Mouse (Mus musculus) neural tube, embryonic 13.5 days (tissue): ENCODE results near the gene Tln1. TPM values are rescaled to one million over a fixed set of nuclear protein-coding genes. Genes with fewer than 3 reads are reported as not detected.
"Not testable (repeated sequence)": the region's sequence is repeated elsewhere in the genome, so short reads cannot be mapped to it uniquely, and the experiment has no call there.

Experiments
- ATAC-seq: fragments of 200-750 bp; cut with Nextera tagmentation; 2 replicates; pipeline ENCODE4 v1.8.0; 2017; ENCODE audit warnings: low read depth, mild to moderate bottlenecking, moderate TSS enrichment, moderate library complexity
- H3K27ac ChIP-seq: fragments of 300-500 bp; sonication (generic); replicated peaks from 2 replicates; pipeline ENCODE4 v1.5.1; 2015; ENCODE audit warnings: moderate library complexity, mild to moderate bottlenecking, inconsistent platforms
- H3K27me3 ChIP-seq: fragments of 300-500 bp; sonication (generic); 2 replicates; pipeline ENCODE4 v1.6.1; 2015; ENCODE audit warnings: mild to moderate bottlenecking, inconsistent platforms
- H3K36me3 ChIP-seq: fragments of 300-500 bp; sonication (generic); 2 replicates; pipeline ENCODE4 v1.6.1; 2015; ENCODE audit warnings: mild to moderate bottlenecking, inconsistent platforms
- H3K4me1 ChIP-seq: fragments of 300-500 bp; sonication (generic); replicated peaks from 2 replicates; pipeline ENCODE4 v1.6.1; 2015; ENCODE audit warnings: inconsistent platforms
- H3K4me2 ChIP-seq: fragments of 300-500 bp; sonication (generic); 2 replicates; pipeline ENCODE4 v1.6.1; 2015; ENCODE audit warnings: inconsistent platforms, mild to moderate bottlenecking, moderate library complexity
- H3K4me3 ChIP-seq: fragments of 300-500 bp; sonication (generic); 2 replicates; pipeline ENCODE4 v1.5.1; 2015; ENCODE audit warnings: mild to moderate bottlenecking, inconsistent platforms
- H3K9ac ChIP-seq: fragments of 300-500 bp; sonication (generic); 2 replicates; pipeline ENCODE4 v1.6.1; 2015; ENCODE audit warnings: moderate library complexity, mild to moderate bottlenecking, inconsistent platforms
- H3K9me3 ChIP-seq: fragments of 300-500 bp; sonication (generic); 2 replicates; pipeline ENCODE4 v1.6.1; 2016; ENCODE audit warnings: inconsistent platforms
- WGBS: fragments of 180-500 bp; shearing (Covaris S2); methylation state at CpG from one replicate; pipeline ENCODE4 v1.1.7; 2015; 5-methylcytosine and 5-hydroxymethylcytosine counted together
- polyA plus RNA-seq: library from polyadenylated mRNA; unstranded; fragments of >200 nt; fragmentation: Nextera tagmentation; extraction: Ambion mirVana; gene quantifications from 2 replicates; pipeline ENCODE4 v1.2.1, GENCODE M21; 2015

Gene Tln1
- polyA plus RNA-seq: 64.4 and 69.6 TPM in 2 replicates

DNA sequence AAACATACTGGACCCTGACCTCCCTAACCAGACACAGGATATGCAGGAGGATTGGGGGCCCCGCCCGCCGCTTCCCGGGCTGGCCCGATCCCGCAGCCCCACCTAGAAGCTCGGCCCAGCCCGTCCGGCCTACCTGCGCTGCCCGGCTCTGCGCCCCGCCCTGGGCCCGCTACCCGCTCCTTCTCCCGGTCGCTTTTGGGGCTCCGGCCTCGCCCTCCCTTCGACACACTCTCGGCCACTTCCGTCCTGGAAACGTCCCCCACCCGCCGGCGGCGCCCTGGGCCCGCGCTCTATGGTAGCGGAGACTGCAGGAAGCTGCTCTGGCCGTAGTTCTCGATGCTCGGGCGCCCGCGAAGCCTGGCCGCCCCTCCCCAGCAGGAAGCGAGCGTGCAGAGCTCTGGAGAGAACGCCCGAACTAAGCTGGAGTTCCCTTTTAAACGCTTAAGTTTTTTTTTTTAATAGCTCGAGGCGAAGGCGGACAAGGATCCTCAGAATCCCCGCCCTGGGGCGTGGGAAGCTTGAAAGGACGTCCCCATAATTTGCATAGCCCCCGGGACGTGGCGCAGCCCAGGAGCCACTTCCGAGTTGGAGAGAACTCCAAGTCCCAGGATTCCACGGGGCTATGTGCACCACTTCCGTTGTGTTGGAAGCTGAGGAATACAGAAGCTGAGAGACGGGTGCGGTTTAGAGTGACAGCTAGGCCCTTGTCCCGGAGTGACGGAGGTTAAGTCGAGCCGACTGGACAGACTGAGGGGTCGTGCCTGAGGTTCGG, at the start of gene Tln1, which contains the start of gene Creb3:
Gene Tln1, minus strand, starts transcription at position 695 of the 772 bp plus-strand sequence.
Gene Creb3, plus strand, starts transcription at position 336 of the 772 bp plus-strand sequence.
- H3K27me3 ChIP-seq: no peaks in the 10 kb centered on the region
- H3K4me1 ChIP-seq: peaks cover 59% of the 10 kb centered on the region
- peak within 1 kb of the TSS; percentile 94 for H3K9ac ChIP-seq
- H3K27ac ChIP-seq: peak within 1 kb of the TSS; percentile 98
- no peaks in the 10 kb centered on the region for H3K9me3 ChIP-seq
- peaks cover 31% of the 10 kb centered on the region for H3K36me3 ChIP-seq
- peak within 1 kb of the TSS; percentile 84 for H3K4me3 ChIP-seq
- under 1% methylated on average over 62 of the region's 62 CpGs for WGBS
- H3K4me2 ChIP-seq: peak within 1 kb of the TSS; percentile 91
- peak; percentile 96 for ATAC-seq

GRCm38 (mm10) chr4:43604751-43605685, 42.5 kb upstream of the Tln1 start:
- no peaks in the 10 kb centered on the region; the same call in 1 of the 2 replicates for H3K27me3 ChIP-seq
- H3K9me3 ChIP-seq: no peaks in the 10 kb centered on the region
- no peak overlapping the region for H3K4me2 ChIP-seq
- ATAC-seq: no peak
- no peak overlapping the region for H3K27ac ChIP-seq
- no peak overlapping the region for H3K9ac ChIP-seq
- 79% methylated on average over 9 of the region's 9 CpGs for WGBS
- H3K4me1 ChIP-seq: no peaks in the 10 kb centered on the region
- no peak overlapping the region for H3K4me3 ChIP-seq
- H3K36me3 ChIP-seq: no peaks in the 10 kb centered on the region

DNA sequence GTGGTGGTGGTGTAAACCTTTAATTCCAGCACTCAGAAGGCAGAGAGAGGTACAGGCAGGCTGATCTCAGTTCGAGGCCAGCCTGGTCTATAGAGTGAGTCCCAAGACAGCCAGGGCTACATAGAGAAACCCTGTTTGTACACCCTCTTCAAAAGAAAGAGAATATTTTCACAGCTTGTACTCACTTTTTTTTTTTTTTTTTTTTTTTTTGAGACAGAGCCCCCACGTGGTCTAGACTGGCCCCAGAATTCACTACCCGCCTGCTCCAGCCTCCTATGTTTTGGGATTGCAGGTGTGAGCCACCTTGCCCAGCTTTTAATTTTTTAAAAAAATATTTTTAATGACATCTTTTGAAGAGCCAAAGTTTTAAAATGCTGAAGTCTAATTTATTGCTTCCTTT, 41.6 kb upstream of the Tln1 start:
- ATAC-seq: no peak
- no peak overlapping the region for H3K9ac ChIP-seq
- H3K4me1 ChIP-seq: no peaks in the 10 kb centered on the region
- no peak overlapping the region for H3K4me2 ChIP-seq
- no peak overlapping the region for H3K4me3 ChIP-seq
- no peaks in the 10 kb centered on the region for H3K36me3 ChIP-seq
- no peak overlapping the region for H3K27ac ChIP-seq
- H3K27me3 ChIP-seq: no peaks in the 10 kb centered on the region; the same call in 1 of the 2 replicates
- no peaks in the 10 kb centered on the region for H3K9me3 ChIP-seq
- 65% methylated on average over 3 of the region's 3 CpGs for WGBS

- WGBS: 83% methylated on average over 9 of the region's 9 CpGs
- no peak overlapping the region for H3K27ac ChIP-seq
- H3K4me3 ChIP-seq: no peak overlapping the region
- H3K36me3 ChIP-seq: no peaks in the 10 kb centered on the region
- no peaks in the 10 kb centered on the region for H3K9me3 ChIP-seq
- H3K27me3 ChIP-seq: no peaks in the 10 kb centered on the region; the same call in 1 of the 2 replicates
- H3K4me2 ChIP-seq: no peak overlapping the region
- no peak for ATAC-seq
- H3K4me1 ChIP-seq: no peaks in the 10 kb centered on the region
- H3K9ac ChIP-seq: no peak overlapping the region
Measured at GRCm38 (mm10) chr4:43600195-43600934, 37.9 kb upstream of the Tln1 start.

GRCm38 (mm10) chr4:43598650-43599380, 36.3 kb upstream of the Tln1 start:
- Histone ChIP-seq H3K27me3 (no peaks in the 10 kb centered on the region; the same call in 1 of the 2 replicates), H3K4me2 (no peak overlapping the region), H3K36me3 (no peaks in the 10 kb centered on the region), H3K4me3 (no peak overlapping the region), H3K9me3 (no peaks in the 10 kb centered on the region), H3K9ac (no peak overlapping the region), H3K4me1 (no peaks in the 10 kb centered on the region), H3K27ac (no peak overlapping the region)
- ATAC-seq: no peak
- WGBS: 84% methylated on average over 7 of the region's 7 CpGs

- Histone ChIP-seq H3K9ac (no peak overlapping the region), H3K4me3 (no peak overlapping the region), H3K27me3 (no peaks in the 10 kb centered on the region; the same call in 1 of the 2 replicates), H3K36me3 (no peaks in the 10 kb centered on the region), H3K9me3 (no peaks in the 10 kb centered on the region), H3K27ac (no peak overlapping the region), H3K4me1 (no peaks in the 10 kb centered on the region), H3K4me2 (no peak overlapping the region)
- ATAC-seq: no peak
- WGBS: 87% methylated on average over 4 of the region's 4 CpGs
Measured at GRCm38 (mm10) chr4:43598200-43598599, 35.7 kb upstream of the Tln1 start.

GRCm38 (mm10) chr4:43596597-43596996, 34.1 kb upstream of the Tln1 start:
- not testable (repeated sequence) for H3K9me3 ChIP-seq, H3K4me1 ChIP-seq, H3K4me3 ChIP-seq, H3K4me2 ChIP-seq, H3K27me3 ChIP-seq, ATAC-seq, H3K27ac ChIP-seq, H3K36me3 ChIP-seq, H3K9ac ChIP-seq
- 84% methylated on average over 2 of the region's 2 CpGs for WGBS

GRCm38 (mm10) chr4:43593453-43593852, 31.0 kb upstream of the Tln1 start:
- no peak overlapping the region for H3K9ac ChIP-seq
- H3K4me3 ChIP-seq: no peak overlapping the region
- no peaks in the 10 kb centered on the region for H3K9me3 ChIP-seq
- WGBS: 65% methylated on average over 3 of the region's 3 CpGs
- no peak overlapping the region for H3K27ac ChIP-seq
- no peak overlapping the region for H3K4me2 ChIP-seq
- ATAC-seq: no peak
- H3K4me1 ChIP-seq: no peaks in the 10 kb centered on the region
- H3K27me3 ChIP-seq: no peaks in the 10 kb centered on the region
- H3K36me3 ChIP-seq: no peaks in the 10 kb centered on the region

- Histone ChIP-seq H3K4me1 (no peaks in the 10 kb centered on the region), H3K27me3 (no peaks in the 10 kb centered on the region)
- 82% methylated on average over 3 of the region's 3 CpGs for WGBS
Measured at GRCm38 (mm10) chr4:43591961-43592360, 29.5 kb upstream of the Tln1 start.

DNA sequence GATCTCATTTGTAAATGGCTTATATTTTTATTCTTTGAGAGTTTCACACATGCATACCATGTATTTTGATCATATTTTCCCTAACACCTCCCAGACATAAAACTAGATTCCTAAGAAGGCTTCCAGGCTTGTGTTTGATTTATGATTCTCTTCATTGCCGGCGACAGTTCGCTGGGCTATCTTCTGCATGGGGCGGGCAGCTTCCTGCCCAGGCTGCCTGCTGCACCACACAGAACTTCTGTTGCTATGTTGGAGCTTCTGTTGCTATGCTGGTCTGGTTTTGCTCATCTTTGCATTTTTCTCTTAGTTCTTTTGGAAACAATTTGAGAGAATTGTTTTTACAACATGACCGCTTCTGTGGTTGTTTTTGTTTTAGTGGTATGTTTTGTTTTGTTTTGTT, 29.1 kb upstream of the Tln1 start:
- no peaks in the 10 kb centered on the region for H3K9me3 ChIP-seq
- no peaks in the 10 kb centered on the region for H3K4me1 ChIP-seq
- H3K27me3 ChIP-seq: no peaks in the 10 kb centered on the region
- ATAC-seq: no peak
- WGBS: 74% methylated on average over 5 of the region's 5 CpGs
- no peak overlapping the region for H3K4me3 ChIP-seq
- H3K4me2 ChIP-seq: no peak overlapping the region
- no peak overlapping the region for H3K9ac ChIP-seq
- H3K27ac ChIP-seq: no peak overlapping the region
- H3K36me3 ChIP-seq: no peaks in the 10 kb centered on the region

More at GRCm38 (mm10) chr4:43591961-43592360, 29.5 kb upstream of the Tln1 start:
- no peaks in the 10 kb centered on the region for H3K9me3 ChIP-seq
- H3K4me3 ChIP-seq: no peak overlapping the region
- no peak overlapping the region for H3K27ac ChIP-seq
- no peak overlapping the region for H3K9ac ChIP-seq
- no peaks in the 10 kb centered on the region for H3K36me3 ChIP-seq
- no peak overlapping the region for H3K4me2 ChIP-seq
- ATAC-seq: no peak

- ATAC-seq: no peak
- Histone ChIP-seq H3K27ac (no peak overlapping the region), H3K36me3 (peaks cover 22% of the 10 kb centered on the region), H3K4me2 (no peak overlapping the region), H3K4me1 (no peaks in the 10 kb centered on the region), H3K27me3 (no peaks in the 10 kb centered on the region), H3K9me3 (no peaks in the 10 kb centered on the region), H3K4me3 (no peak overlapping the region), H3K9ac (no peak overlapping the region)
- 64% methylated on average over 7 of the region's 7 CpGs for WGBS
Measured at GRCm38 (mm10) chr4:43587681-43588080, 25.2 kb upstream of the Tln1 start.
